ENCODE assay signal across 22 mouse cellular contexts in genomic region chr11:53202459-53203250, GRCm38 (mm10).
DNase-seq lines count a peak whose midpoint lies in the region; TF ChIP-seq lines count a peak whose summit lies in the region.
"Had no signal": no experiment of that assay in that cellular context is flagged by ENCODE, and none has a peak within 500 bp of the region (broad histone marks: within the 10 kb centered on the region; RNA-seq: fewer than 3 reads in every experiment).

No protein-coding gene starts in this region.

- peaks cover 8% of the 10 kb centered on the region for H3K9me3 ChIP-seq in ES-Bruce4 (replicated peaks; ENCODE audit: control insufficient read depth, insufficient read depth, low read length, poor library complexity, severe bottlenecking)
- peaks cover 2% of the 10 kb centered on the region; the same call in 1 of the 2 replicates for H3K9me3 ChIP-seq in embryonic facial prominence, embryonic 10.5 days
- H3K9me3 ChIP-seq: embryonic facial prominence, embryonic 13.5 days; embryonic facial prominence, embryonic 15.5 days; forebrain, embryonic 10.5 days; forebrain, embryonic 12.5 days; forebrain, embryonic 15.5 days had no signal

- H3K36me3 ChIP-seq in ES-Bruce4 (ENCODE audit: control insufficient read depth, insufficient read depth, low read length, poor library complexity, severe bottlenecking), result no peaks in the 10 kb centered on the region
- H3K36me3 ChIP-seq in embryonic facial prominence, embryonic 10.5 days (replicated peaks), result no peaks in the 10 kb centered on the region
- H3K36me3 ChIP-seq: embryonic facial prominence, embryonic 13.5 days; embryonic facial prominence, embryonic 15.5 days; forebrain, embryonic 10.5 days; forebrain, embryonic 12.5 days; forebrain, embryonic 15.5 days had no signal

- no peaks in the 10 kb centered on the region for H3K27me3 ChIP-seq in ES-Bruce4 (ENCODE audit: control insufficient read depth, insufficient read depth, low read length, poor library complexity, severe bottlenecking)
- no peaks in the 10 kb centered on the region for H3K27me3 ChIP-seq in embryonic facial prominence, embryonic 10.5 days (replicated peaks; ENCODE audit: low read depth, poor library complexity, severe bottlenecking)
- H3K27me3 ChIP-seq: embryonic facial prominence, embryonic 13.5 days; embryonic facial prominence, embryonic 15.5 days; forebrain, embryonic 12.5 days; forebrain, embryonic 15.5 days had no signal

- no peaks in the 10 kb centered on the region for H3K4me1 ChIP-seq in ES-Bruce4 (ENCODE audit: control insufficient read depth, insufficient read depth, low read length)
- no peaks in the 10 kb centered on the region for H3K4me1 ChIP-seq in embryonic facial prominence, embryonic 10.5 days
- H3K4me1 ChIP-seq: embryonic facial prominence, embryonic 13.5 days; embryonic facial prominence, embryonic 15.5 days; forebrain, embryonic 10.5 days; forebrain, embryonic 12.5 days; forebrain, embryonic 15.5 days had no signal

- H3K9ac ChIP-seq in ES-Bruce4 (ENCODE audit: low read depth, poor library complexity, severe bottlenecking), result no peak overlapping the region
- H3K9ac ChIP-seq: embryonic facial prominence, embryonic 13.5 days; embryonic facial prominence, embryonic 15.5 days; forebrain, embryonic 12.5 days; forebrain, embryonic 15.5 days; forebrain, postnatal 0 days had no signal

- intact Hi-C loops in left cerebral cortex, postnatal 10 days (cut with DNase I), result no loop called here

- peak overlapping the region; percentile 93 for H3K27ac ChIP-seq in ES-Bruce4 (ENCODE audit: insufficient read depth, low read length)
- no peak overlapping the region for H3K27ac ChIP-seq in embryonic facial prominence, embryonic 10.5 days (replicated peaks)
- H3K27ac ChIP-seq: embryonic facial prominence, embryonic 13.5 days; embryonic facial prominence, embryonic 15.5 days; forebrain, embryonic 10.5 days; forebrain, embryonic 12.5 days; forebrain, embryonic 15.5 days had no signal

- WGBS in embryonic facial prominence, embryonic 10.5 days, result 81% methylated on average over 2 of the region's 2 CpGs

- TF ChIP-seq CTCF in ES-Bruce4 (IDR thresholded peaks at IDR 0.05; ENCODE audit: low read depth, low read length), result no peak

- 0 out of 2 replicates have a peak, but pooled peaks have one; percentile 15 for TF ChIP-seq EP300 in ES-Bruce4 (IDR thresholded peaks at IDR 0.05; ENCODE audit: insufficient read depth, low read depth, low read length)

- no peak overlapping the region for H3K4me3 ChIP-seq in ES-Bruce4 (ENCODE audit: low read depth, low read length)
- H3K4me3 ChIP-seq in embryonic facial prominence, embryonic 10.5 days, result no peak overlapping the region
- H3K4me3 ChIP-seq: embryonic facial prominence, embryonic 13.5 days; embryonic facial prominence, embryonic 15.5 days; erythroblast, embryonic 14.5 days; forebrain, embryonic 10.5 days; forebrain, embryonic 12.5 days; forebrain, embryonic 15.5 days had no signal

- DNase-seq in ES-CJ7 (ENCODE audit: low read depth, low spot score), result peak; percentile 84
- DNase-seq in R1 (ENCODE audit: low read depth, low spot score), result peak; percentile 97
- DNase-seq in ZHBTc4 (ENCODE audit: low read depth, low spot score), result peak; percentile 87
- no peak for DNase-seq in urinary bladder, postnatal 36 days (ENCODE audit: low spot score in 2 of 2)
- no peak for DNase-seq in left cerebral cortex, postnatal 10 days (ENCODE audit: extremely low spot score in 1 of 2, low spot score in 2 of 2)
- DNase-seq in embryonic facial prominence, embryonic 10.5 days (ENCODE audit: low spot score), result no peak
- DNase-seq: adrenal gland, adult 8-10 months; adrenal gland, postnatal 14 days; adrenal gland, postnatal 36 days; cerebellum, adult 11-12 months; cerebellum, adult 2 months; cerebellum, adult 9-10 months; cerebellum, postnatal 10 days; cerebellum, postnatal 25 days; forebrain, postnatal 0 days had no signal

- no peak for TF ChIP-seq POLR2A in ES-Bruce4 (IDR thresholded peaks at IDR 0.05; ENCODE audit: insufficient read depth, low read length)

Comparison
In these comparisons a context has a peak if more than half of its experiments do, and no peak if none do; other contexts are left out.
1. DNase-seq: peak in ES-CJ7 (single experiment), R1 (single experiment) and ZHBTc4 (single experiment); none in urinary bladder, postnatal 36 days (0 of 2), left cerebral cortex, postnatal 10 days (0 of 2) and embryonic facial prominence, embryonic 10.5 days (single experiment).